8 mouse cellular contexts compared by ENCODE assay signal in the genomic region with DNA sequence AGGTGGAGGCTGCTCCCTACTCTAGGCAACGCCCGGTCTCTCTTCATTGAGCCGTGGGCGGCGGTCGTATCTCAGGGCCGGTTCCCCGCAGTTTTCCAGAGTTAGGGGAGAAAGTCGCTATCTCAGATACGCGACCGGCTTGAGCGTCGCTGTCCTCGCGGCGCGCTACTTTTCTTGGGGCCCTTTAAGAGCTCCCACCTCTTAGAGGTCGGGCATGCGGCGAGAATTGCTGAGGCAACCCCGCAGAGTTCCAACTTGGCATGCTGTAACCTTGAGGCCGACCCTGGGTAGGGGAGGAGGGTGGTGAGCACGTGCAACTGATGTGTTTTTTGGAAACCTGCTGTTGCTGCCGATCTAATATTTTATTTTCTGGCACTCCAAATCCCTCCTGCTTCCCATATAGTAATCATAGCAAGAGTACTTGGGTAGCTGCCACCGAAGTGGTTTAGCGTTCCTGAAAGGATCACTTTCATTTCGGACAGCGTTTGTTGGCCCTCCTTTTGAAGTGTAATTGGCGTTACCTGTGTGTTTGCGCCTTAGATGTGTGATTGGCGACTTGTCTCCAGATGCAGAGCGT. TPM values are rescaled to one million over a fixed set of nuclear protein-coding genes. Genes with fewer than 3 reads are reported as not detected.
A peak's percentile ranks its signal among the peaks of the same experiment; 100 is the strongest.
DNase-seq lines count a peak whose midpoint lies in the region; ATAC-seq lines count a peak whose summit lies in the region.

No protein-coding gene starts in this region.

- H3K9ac ChIP-seq in embryonic facial prominence, embryonic 14.5 days (ENCODE audit: low read depth, low read length), result peak overlapping the region; percentile 74
- peak overlapping the region; percentile 42 for H3K9ac ChIP-seq in neural tube, embryonic 12.5 days

- peak overlapping the region; percentile 85 for H3K4me2 ChIP-seq in embryonic facial prominence, embryonic 14.5 days (ENCODE audit: low read depth, low read length)
- H3K4me2 ChIP-seq in neural tube, embryonic 12.5 days (replicated peaks), result peak overlapping the region; percentile 95

- no peaks in the 10 kb centered on the region for H3K27me3 ChIP-seq in embryonic facial prominence, embryonic 14.5 days (replicated peaks; ENCODE audit: control insufficient read depth, insufficient read depth, low read length)
- no peaks in the 10 kb centered on the region for H3K27me3 ChIP-seq in neural tube, embryonic 12.5 days (replicated peaks)

- peaks cover 9% of the 10 kb centered on the region; the same call in 1 of the 2 replicates for H3K4me1 ChIP-seq in embryonic facial prominence, embryonic 14.5 days (ENCODE audit: control insufficient read depth, insufficient read depth, low read length)
- H3K4me1 ChIP-seq in neural tube, embryonic 12.5 days, result peaks cover 11% of the 10 kb centered on the region

- H3K36me3 ChIP-seq in embryonic facial prominence, embryonic 14.5 days (ENCODE audit: control insufficient read depth, insufficient read depth, low read length), result peaks cover 30% of the 10 kb centered on the region
- H3K36me3 ChIP-seq in neural tube, embryonic 12.5 days, result peaks cover 12% of the 10 kb centered on the region; the same call in 1 of the 2 replicates

- H3K9me3 ChIP-seq in embryonic facial prominence, embryonic 14.5 days (ENCODE audit: control insufficient read depth, low read length), result no peaks in the 10 kb centered on the region
- no peaks in the 10 kb centered on the region for H3K9me3 ChIP-seq in neural tube, embryonic 12.5 days

- no peak for DNase-seq in cerebellum, postnatal 4 days (ENCODE audit: low spot score in 2 of 2)
- DNase-seq in 3T3-L1 (ENCODE audit: low read depth, low spot score), result peak; percentile 43
- no peak for DNase-seq in embryonic facial prominence, embryonic 14.5 days (ENCODE audit: low spot score)
- peak; percentile 6 for DNase-seq in large intestine, adult 2 months (ENCODE audit: low read depth, low spot score)
- no peak for DNase-seq in ovary, postnatal 36 days (ENCODE audit: low spot score)
- DNase-seq in left cerebral cortex, postnatal 4 days, result no peak

- no peak overlapping the region; the same call in 1 of the 2 replicates for H3K27ac ChIP-seq in embryonic facial prominence, embryonic 14.5 days (replicated peaks; ENCODE audit: low read depth, low read length)
- no peak overlapping the region for H3K27ac ChIP-seq in neural tube, embryonic 12.5 days

- intact Hi-C loops in left cerebral cortex, postnatal 4 days (cut with DNase I), result no loop called here

- peak; percentile 66 for ATAC-seq in cerebellum, adult (ENCODE audit: insufficient number of reproducible peaks, low FRiP score, low TSS enrichment)
- peak; percentile 76 for ATAC-seq in embryonic facial prominence, embryonic 14.5 days (ENCODE audit: low read depth)
- peak; percentile 85 for ATAC-seq in neural tube, embryonic 12.5 days (ENCODE audit: low FRiP score, low read depth)

- H3K4me3 ChIP-seq in embryonic facial prominence, embryonic 14.5 days (ENCODE audit: low read depth, low read length), result peak overlapping the region; percentile 75
- H3K4me3 ChIP-seq in neural tube, embryonic 12.5 days, result peak overlapping the region; percentile 68

- under 1% methylated on average over 23 of the region's 33 CpGs for WGBS in embryonic facial prominence, embryonic 14.5 days
- under 1% methylated on average over 33 of the region's 33 CpGs for WGBS in large intestine, adult 2 months
- WGBS in neural tube, embryonic 12.5 days, result 1% methylated on average over 33 of the region's 33 CpGs

RNA-seq across cellular contexts. Expression of gene Trnt1, which starts 0.5 kb away (rescaled TPM):
- polyA plus RNA-seq in embryonic facial prominence, embryonic 14.5 days (2014; fragmentation: Nextera tagmentation; extraction: Ambion mirVana), result 58.7 and 65.7 TPM in 2 replicates
- 5.7 and 8.8 TPM in 2 replicates for polyA plus RNA-seq in large intestine, adult 2 months (2012; rRNA removed)
- 61.6 and 72.9 TPM in 2 replicates for polyA plus RNA-seq in neural tube, embryonic 12.5 days (2016; fragmentation: Nextera tagmentation; extraction: Ambion mirVana)
- total RNA-seq in left cerebral cortex, postnatal 4 days (2021), result 10 to 100 TPM; 52.4 to 61.7 TPM

RNA-seq across cellular contexts. Expression of gene Il5ra, which starts 20.5 kb away (rescaled TPM):
- 0.12 and 0.31 TPM in 2 replicates for polyA plus RNA-seq in embryonic facial prominence, embryonic 14.5 days (2014; fragmentation: Nextera tagmentation; extraction: Ambion mirVana)
- 0.09 and 0.10 TPM in 2 replicates for polyA plus RNA-seq in large intestine, adult 2 months (2012; rRNA removed)
- not detected in 2 replicates for polyA plus RNA-seq in neural tube, embryonic 12.5 days (2016; fragmentation: Nextera tagmentation; extraction: Ambion mirVana)
- total RNA-seq in left cerebral cortex, postnatal 4 days (2021), result not detected

RNA-seq across cellular contexts. Expression of gene Crbn, which starts 30.5 kb away (rescaled TPM):
- polyA plus RNA-seq in embryonic facial prominence, embryonic 14.5 days (2014; fragmentation: Nextera tagmentation; extraction: Ambion mirVana), result 42.0 and 50.3 TPM in 2 replicates
- polyA plus RNA-seq in large intestine, adult 2 months (2012; rRNA removed), result 5.9 and 12.0 TPM in 2 replicates
- 54.0 and 58.5 TPM in 2 replicates for polyA plus RNA-seq in neural tube, embryonic 12.5 days (2016; fragmentation: Nextera tagmentation; extraction: Ambion mirVana)
- 10 to 100 TPM; 61.7 to 64.3 TPM for total RNA-seq in left cerebral cortex, postnatal 4 days (2021)

Comparison
In these comparisons a context has a peak if more than half of its experiments do, and no peak if none do; other contexts are left out.
1. DNase-seq: peak in 3T3-L1 (single experiment) and large intestine, adult 2 months (single experiment); none in cerebellum, postnatal 4 days (0 of 2), embryonic facial prominence, embryonic 14.5 days (single experiment), ovary, postnatal 36 days (single experiment) and left cerebral cortex, postnatal 4 days (single experiment).
2. Peak in every context shown above with its lines, with median percentiles within 50 percentile points of each other: ATAC-seq.